Mouse (Mus musculus) myocyte (in vitro differentiated cells): Measurements from ENCODE around the gene Ifi27l2b.

ENCODE experiments used
- MYOD1 ChIP-seq, 3 experiments: IDR thresholded peaks; one replicate each; pipeline ENCODE4 v1.6.1; 2011; ENCODE audit warnings: control low read depth in 2 of 3, low read depth in 2 of 3, mild to moderate bottlenecking in 2 of 3, moderate library complexity in 1 of 3; ENCODE audit not compliant: insufficient read length in 2 of 3, control insufficient read depth in 1 of 3
- POLR2A ChIP-seq: IDR thresholded peaks from one replicate; pipeline ENCODE4 v1.6.1; 2011; ENCODE audit warnings: low read depth, mild to moderate bottlenecking, control low read depth, moderate library complexity; ENCODE audit not compliant: insufficient read length
- POLR2AphosphoS2 ChIP-seq: IDR thresholded peaks from one replicate; pipeline ENCODE4 v1.6.1; 2011; ENCODE audit warnings: low read depth, control low read depth; ENCODE audit not compliant: insufficient read length
- TCF12 ChIP-seq: IDR thresholded peaks from one replicate; pipeline ENCODE4 v1.6.1; 2011; ENCODE audit warnings: mild to moderate bottlenecking, control low read depth; ENCODE audit not compliant: poor library complexity, insufficient read depth, severe bottlenecking
- USF1 ChIP-seq: IDR thresholded peaks from one replicate; pipeline ENCODE4 v1.6.1; 2011; ENCODE audit warnings: low read depth, mild to moderate bottlenecking, control low read depth, moderate library complexity

DNA sequence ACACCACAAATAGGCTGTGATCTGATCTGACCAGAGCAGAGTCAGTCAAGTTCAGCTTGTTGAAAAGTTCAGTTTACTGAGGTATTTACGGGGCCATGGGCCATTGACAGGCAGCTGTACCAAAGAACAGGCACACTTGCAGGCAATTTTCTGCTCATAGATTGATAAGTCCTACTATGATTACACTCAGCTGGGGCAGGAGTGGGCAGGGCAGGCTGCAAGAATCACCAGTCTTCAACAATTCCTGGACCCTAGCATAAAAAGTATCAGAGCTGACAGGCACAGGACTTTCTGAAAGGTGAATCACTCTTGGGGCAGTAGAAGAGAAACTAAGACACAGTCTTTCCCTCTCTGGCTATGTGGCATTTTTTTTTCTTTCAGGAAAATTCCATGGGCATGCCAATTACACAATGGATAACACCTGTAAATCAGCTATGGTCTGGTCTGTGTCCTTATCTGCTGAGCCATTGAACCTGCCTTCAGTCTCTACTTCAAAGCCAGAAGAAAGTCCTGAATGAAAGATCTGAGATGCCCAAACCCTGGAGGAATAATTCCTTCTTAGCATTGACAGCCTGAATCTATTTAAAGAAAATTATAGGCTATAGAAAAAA is 19.9 kb upstream of the Ifi27l2b start:
- no peak for TF ChIP-seq MYOD1 (IDR thresholded peaks at IDR 0.05; ENCODE audit: control insufficient read depth in 1 of 3, insufficient read length in 2 of 3, low read depth in 2 of 3)
- TF ChIP-seq POLR2A, result no peak
- no peak for TF ChIP-seq USF1
- TF ChIP-seq POLR2AphosphoS2, result no peak
- TF ChIP-seq TCF12, result no peak
